Mouse (Mus musculus) hindbrain, embryonic 11.5 days (tissue): ENCODE results near the gene Trpc4. TPM values are rescaled to one million over a fixed set of nuclear protein-coding genes. Genes with fewer than 3 reads are reported as not detected.
A peak's percentile ranks its signal among the peaks of the same experiment; 100 is the strongest.

Experiments used
- ATAC-seq: fragments of 200-750 bp; cut with Nextera tagmentation; 2 replicates; pipeline ENCODE4 v1.8.0; 2017; ENCODE audit warnings: mild to moderate bottlenecking, moderate TSS enrichment, moderate library complexity; ENCODE audit not compliant: low FRiP score
- DNase-seq: peaks from one replicate; pipeline ENCODE4 v3.0.0-alpha.2; 2015; ENCODE audit warnings: low spot score
- H3K27ac ChIP-seq: fragments of 300-500 bp; sonication (generic); 2 replicates; pipeline ENCODE4 v1.5.1; 2014; ENCODE audit warnings: mild to moderate bottlenecking, low read depth, low read length
- H3K27me3 ChIP-seq: fragments of 300-500 bp; sonication (generic); 2 replicates; pipeline ENCODE4 v1.6.1; 2014; ENCODE audit warnings: mild to moderate bottlenecking, low read length, moderate library complexity, mixed read lengths; ENCODE audit not compliant: control insufficient read depth, insufficient read depth
- H3K36me3 ChIP-seq: fragments of 300-500 bp; sonication (generic); 2 replicates; pipeline ENCODE4 v1.6.1; 2014; ENCODE audit warnings: mild to moderate bottlenecking, low read length, moderate library complexity, mixed read lengths; ENCODE audit not compliant: control insufficient read depth, insufficient read depth
- H3K4me1 ChIP-seq: fragments of 300-500 bp; sonication (generic); replicated peaks from 2 replicates; pipeline ENCODE4 v1.6.1; 2014; ENCODE audit warnings: low read length, mixed read lengths; ENCODE audit not compliant: control insufficient read depth, insufficient read depth
- H3K4me2 ChIP-seq: fragments of 300-500 bp; sonication (generic); replicated peaks from 2 replicates; pipeline ENCODE4 v1.6.1; 2014; ENCODE audit warnings: mild to moderate bottlenecking, low read depth, low read length
- H3K4me3 ChIP-seq: fragments of 300-500 bp; sonication (generic); 2 replicates; pipeline ENCODE4 v1.5.1; 2014; ENCODE audit warnings: low read depth, low read length
- H3K9ac ChIP-seq: fragments of 300-500 bp; sonication (generic); 2 replicates; pipeline ENCODE4 v1.6.1; 2014; ENCODE audit warnings: low read depth, low read length
- H3K9me3 ChIP-seq: fragments of 300-500 bp; sonication (generic); 2 replicates; pipeline ENCODE4 v1.6.1; 2016; ENCODE audit warnings: low read length; ENCODE audit not compliant: control insufficient read depth
- WGBS: fragments of 180-500 bp; shearing (Covaris S2); extraction: QIAGEN DNeasy Blood & Tissue Kit; methylation state at CpG from one replicate; pipeline ENCODE4 v1.1.7; 2014; 5-methylcytosine and 5-hydroxymethylcytosine counted together
- polyA plus RNA-seq: library from polyadenylated mRNA; unstranded; fragments of >200 nt; fragmentation: Nextera tagmentation; extraction: Ambion mirVana; gene quantifications from 2 replicates; pipeline ENCODE4 v1.2.1, GENCODE M21; 2014

The Trpc4 gene
- 0.63 and 0.96 TPM in 2 replicates for polyA plus RNA-seq

DNA sequence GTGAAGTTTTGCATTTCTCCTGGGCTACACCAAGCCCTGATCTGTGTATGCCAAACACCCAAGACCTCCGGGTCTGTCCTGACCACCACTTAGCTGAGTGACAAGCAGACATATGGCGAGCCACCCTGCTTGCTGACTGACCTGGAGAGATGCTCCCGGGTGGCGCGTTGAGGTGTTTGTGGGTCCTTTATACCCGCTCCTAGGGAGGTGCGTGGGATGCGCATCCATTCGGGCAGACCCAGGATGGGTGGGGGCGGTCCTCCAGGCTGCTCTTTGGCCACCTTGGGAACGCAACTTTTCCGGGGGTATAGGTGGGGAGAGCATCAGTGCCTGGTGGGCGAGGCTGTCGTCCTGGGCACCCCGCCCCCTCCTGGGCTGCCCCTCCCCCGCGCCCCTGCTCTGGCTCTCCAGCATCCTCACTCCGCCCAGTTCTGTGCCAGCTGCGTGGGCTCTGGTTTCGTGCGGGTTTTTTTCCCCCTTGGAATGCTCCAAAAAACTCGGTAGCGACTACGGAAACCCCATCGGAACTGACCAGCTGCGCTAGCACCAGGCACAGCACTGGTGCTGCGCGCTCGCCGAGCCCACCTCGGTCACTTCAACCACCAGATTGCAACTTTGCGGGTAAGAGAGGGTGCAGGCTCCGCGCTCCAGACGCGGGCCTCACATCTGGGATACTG, at the start of gene Trpc4:
Gene Trpc4 (plus strand): TSS at position 397 of the 677 bp plus-strand sequence.
- Histone ChIP-seq H3K36me3 (no peaks in the 10 kb centered on the region), H3K4me1 (no peaks in the 10 kb centered on the region; the same call in none of the 2 replicates), H3K9ac (peak within 1 kb of the TSS; percentile 44), H3K4me3 (peak within 1 kb of the TSS; percentile 45), H3K9me3 (no peaks in the 10 kb centered on the region), H3K27me3 (peaks cover 12% of the 10 kb centered on the region; the same call in 1 of the 2 replicates), H3K4me2 (peak within 1 kb of the TSS; percentile 97), H3K27ac (no peak within 1 kb of the TSS)
- peak; percentile 50 for DNase-seq
- under 1% methylated on average over 36 of the region's 36 CpGs for WGBS
- ATAC-seq = peak; percentile 83

DNA sequence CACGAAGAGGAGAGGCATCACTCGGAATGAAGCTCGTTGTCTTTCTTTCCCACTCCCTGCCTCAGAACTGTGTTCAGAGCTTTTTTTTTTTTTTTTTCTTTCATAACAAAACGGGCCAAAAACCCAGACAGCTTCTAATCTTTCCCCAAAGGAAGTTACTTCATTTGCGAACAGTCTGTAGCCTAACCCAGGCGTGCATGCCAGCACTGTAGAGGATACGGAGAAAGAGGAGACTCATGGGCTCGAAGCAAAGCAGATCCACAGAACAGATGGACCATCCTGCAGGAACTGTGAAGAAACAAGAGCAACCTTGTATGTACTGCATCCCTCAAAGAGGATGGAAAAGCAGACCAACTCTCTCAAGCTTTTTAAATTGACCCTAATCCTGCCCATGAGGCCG, 44.3 kb upstream of the Trpc4 start:
- Histone ChIP-seq H3K27ac (no peak overlapping the region), H3K4me2 (no peak overlapping the region), H3K9me3 (no peaks in the 10 kb centered on the region), H3K4me1 (no peaks in the 10 kb centered on the region), H3K27me3 (no peaks in the 10 kb centered on the region), H3K36me3 (no peaks in the 10 kb centered on the region), H3K4me3 (no peak overlapping the region), H3K9ac (no peak overlapping the region)
- DNase-seq (no peak), ATAC-seq (no peak)
- 81% methylated on average over 9 of the region's 9 CpGs for WGBS

GRCm38 (mm10) chr3:54135376-54135775, 20.5 kb upstream of the Trpc4 start:
- H3K4me2 ChIP-seq = no peak overlapping the region
- DNase-seq (no peak), ATAC-seq (no peak)
- 73% methylated on average over 5 of the region's 5 CpGs for WGBS
- H3K4me3 ChIP-seq = no peak overlapping the region
- no peaks in the 10 kb centered on the region for H3K36me3 ChIP-seq
- H3K9me3 ChIP-seq = no peaks in the 10 kb centered on the region
- no peak overlapping the region for H3K9ac ChIP-seq
- no peaks in the 10 kb centered on the region for H3K4me1 ChIP-seq
- no peaks in the 10 kb centered on the region for H3K27me3 ChIP-seq
- H3K27ac ChIP-seq = no peak overlapping the region

DNA sequence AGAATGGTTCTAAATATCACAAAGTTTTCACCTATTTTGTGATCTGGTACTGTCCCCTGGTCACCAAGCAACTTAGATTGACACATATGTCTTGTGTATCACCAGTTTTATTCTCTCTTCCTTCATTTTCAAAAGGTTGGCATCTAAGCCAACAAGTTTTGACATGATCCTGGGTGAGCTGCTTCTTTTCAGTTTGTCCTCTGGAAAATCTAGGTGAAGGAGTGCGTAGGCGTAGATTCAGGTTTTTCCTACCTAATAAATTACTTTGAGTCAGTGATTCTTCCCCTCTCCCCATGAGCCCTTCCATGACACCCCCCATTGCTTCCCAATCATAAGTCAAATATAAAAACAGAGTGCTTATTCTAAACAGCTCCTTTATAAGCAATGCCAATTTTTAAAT, 14.5 kb upstream of the Trpc4 start:
- H3K4me2 ChIP-seq = no peak overlapping the region
- no peaks in the 10 kb centered on the region for H3K27me3 ChIP-seq
- DNase-seq = no peak
- no peak overlapping the region for H3K9ac ChIP-seq
- no peak overlapping the region for H3K27ac ChIP-seq
- H3K4me1 ChIP-seq = no peaks in the 10 kb centered on the region
- H3K9me3 ChIP-seq = no peaks in the 10 kb centered on the region
- WGBS = 88% methylated on average over 2 of the region's 2 CpGs
- H3K4me3 ChIP-seq = no peak overlapping the region
- H3K36me3 ChIP-seq = no peaks in the 10 kb centered on the region
- no peak for ATAC-seq

DNA sequence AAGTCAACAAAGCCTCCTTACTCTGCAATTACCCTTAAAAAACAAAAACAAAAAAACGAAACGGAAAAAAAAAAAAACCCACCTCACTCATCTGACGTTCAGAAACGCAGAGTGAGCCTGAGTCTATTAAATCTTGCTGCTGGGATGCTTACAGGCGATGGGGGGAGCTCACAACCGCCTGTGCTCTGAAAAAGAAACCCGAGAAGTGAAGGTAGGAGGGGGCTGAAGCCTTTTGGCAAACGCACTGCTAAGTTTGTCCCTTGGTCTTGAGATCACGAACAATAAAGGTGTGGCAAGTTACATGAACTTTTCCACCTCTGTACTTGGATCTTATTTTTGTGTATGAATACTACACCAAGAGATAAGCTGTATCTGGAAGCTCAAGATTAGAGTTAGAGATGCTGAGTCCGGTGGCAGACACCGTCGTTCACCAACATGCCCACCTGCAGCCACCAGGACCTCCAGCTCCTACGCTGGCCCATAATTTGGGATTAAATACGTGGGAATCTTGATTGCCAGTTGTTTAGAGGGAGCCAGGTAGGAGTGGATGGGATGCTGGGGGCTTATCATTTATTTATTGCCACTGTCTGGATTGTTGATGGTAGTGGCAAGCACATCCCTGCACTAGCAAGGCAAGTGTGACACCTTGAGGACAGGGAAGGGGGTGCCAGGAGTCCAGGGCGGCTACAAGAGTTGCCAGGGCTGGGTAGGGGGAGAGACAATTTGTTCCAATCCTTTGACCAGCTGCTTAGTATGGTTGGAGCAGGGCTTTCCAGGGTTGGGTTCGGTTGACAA, 794 bp upstream of the Trpc4 start:
- Histone ChIP-seq H3K4me1 (no peaks in the 10 kb centered on the region; the same call in none of the 2 replicates), H3K36me3 (no peaks in the 10 kb centered on the region), H3K27ac (no peak overlapping the region), H3K9me3 (no peaks in the 10 kb centered on the region), H3K9ac (no peak overlapping the region; the same call in 1 of the 2 replicates), H3K4me3 (peak overlapping the region; percentile 45), H3K27me3 (peaks cover 12% of the 10 kb centered on the region; the same call in 1 of the 2 replicates), H3K4me2 (peak overlapping the region; percentile 97)
- WGBS = 6% methylated on average over 16 of the region's 16 CpGs
- ATAC-seq (peak; percentile 85), DNase-seq (peak; percentile 71)

DNA sequence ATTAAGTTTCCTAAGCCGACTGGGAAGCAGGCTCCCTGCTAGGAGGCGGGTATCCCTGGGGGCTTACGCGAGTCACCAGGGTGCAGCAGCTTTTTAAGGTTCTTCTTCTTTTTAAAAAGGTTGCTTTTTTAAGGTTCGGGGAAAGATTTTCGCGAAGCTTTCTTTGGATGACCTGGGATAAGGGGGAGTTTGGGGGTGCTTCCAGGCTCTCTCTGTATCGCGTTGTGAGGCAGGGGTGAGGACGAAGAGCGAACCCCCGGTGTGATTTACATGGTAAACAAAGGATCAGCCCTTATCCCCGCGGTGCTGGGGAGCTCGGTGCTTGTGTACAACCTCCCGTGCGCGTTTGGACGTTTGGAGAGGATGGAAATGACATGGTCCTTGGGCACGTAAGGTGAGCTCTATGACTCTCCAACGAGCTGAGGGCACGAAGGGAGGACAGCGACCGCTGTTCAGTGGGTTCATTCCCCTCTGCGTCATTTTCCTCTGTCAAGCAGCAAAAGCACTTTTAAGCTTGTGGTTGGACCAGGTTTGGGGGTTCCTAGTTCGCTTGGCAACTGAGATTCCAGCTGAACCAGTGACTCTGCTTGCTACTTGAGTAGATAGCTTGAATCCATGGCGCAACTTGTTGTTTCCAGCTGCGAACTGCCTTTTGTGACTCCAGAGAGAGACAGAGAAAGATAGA, 623 bp downstream of the Trpc4 start:
- ATAC-seq (peak; percentile 31; the same call in 1 of the 2 replicates), DNase-seq (peak; percentile 61)
- H3K36me3 ChIP-seq = no peaks in the 10 kb centered on the region
- no peaks in the 10 kb centered on the region; the same call in none of the 2 replicates for H3K4me1 ChIP-seq
- peaks cover 12% of the 10 kb centered on the region; the same call in 1 of the 2 replicates for H3K27me3 ChIP-seq
- WGBS = under 1% methylated on average over 28 of the region's 28 CpGs
- no peaks in the 10 kb centered on the region for H3K9me3 ChIP-seq
- H3K4me2 ChIP-seq = peak overlapping the region; percentile 97
- H3K4me3 ChIP-seq = peak overlapping the region; percentile 45
- H3K27ac ChIP-seq = no peak overlapping the region
- peak overlapping the region; percentile 44 for H3K9ac ChIP-seq

- no peaks in the 10 kb centered on the region for H3K27me3 ChIP-seq
- no peaks in the 10 kb centered on the region for H3K36me3 ChIP-seq
- H3K4me3 ChIP-seq = no peak overlapping the region
- no peak overlapping the region for H3K27ac ChIP-seq
- DNase-seq (no peak), ATAC-seq (no peak)
- H3K4me2 ChIP-seq = no peak overlapping the region
- no peaks in the 10 kb centered on the region for H3K4me1 ChIP-seq
- H3K9ac ChIP-seq = no peak overlapping the region
- H3K9me3 ChIP-seq = no peaks in the 10 kb centered on the region
Observed at GRCm38 (mm10) chr3:54170701-54171100, 14.9 kb downstream of the Trpc4 start.

DNA sequence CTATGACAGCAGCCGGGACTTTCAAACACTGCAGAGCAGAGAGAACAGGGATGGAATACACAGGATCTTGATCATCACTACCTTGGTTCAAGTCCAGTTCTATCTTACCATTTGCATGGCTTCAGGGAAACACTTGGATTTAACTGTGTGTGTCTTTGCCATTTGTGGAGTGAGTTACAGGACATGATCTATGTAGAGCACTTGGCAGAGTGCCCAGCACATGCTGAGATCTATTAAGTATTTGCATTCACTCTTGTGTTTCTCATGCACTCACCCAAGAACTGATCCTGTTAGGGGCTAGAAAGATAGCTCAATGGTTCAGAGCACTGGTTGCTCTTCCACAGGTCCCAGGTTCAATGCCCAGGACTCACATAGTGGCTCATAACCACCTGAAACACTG, 21.5 kb downstream of the Trpc4 start:
- DNase-seq (no peak), ATAC-seq (no peak)
- no peaks in the 10 kb centered on the region for H3K9me3 ChIP-seq
- WGBS = 91% methylated on average over 1 of the region's 1 CpGs
- H3K9ac ChIP-seq = no peak overlapping the region
- H3K27ac ChIP-seq = no peak overlapping the region
- H3K27me3 ChIP-seq = no peaks in the 10 kb centered on the region
- H3K4me3 ChIP-seq = no peak overlapping the region
- no peaks in the 10 kb centered on the region for H3K4me1 ChIP-seq
- no peaks in the 10 kb centered on the region for H3K36me3 ChIP-seq
- no peak overlapping the region for H3K4me2 ChIP-seq
